Mouse (Mus musculus) stomach, postnatal 0 days (tissue): Measurements from ENCODE around the gene Arhgap30. TPM values are rescaled to one million over a fixed set of nuclear protein-coding genes. Genes with fewer than 3 reads are reported as not detected.

ENCODE experiments used
- ATAC-seq: fragments of 200-750 bp; cut with Nextera tagmentation; 2 replicates; pipeline ENCODE4 v1.8.0; 2017; ENCODE audit not compliant: low FRiP score, low TSS enrichment
- DNase-seq: peaks from one replicate; pipeline ENCODE4 v3.0.0-alpha.2; 2016; ENCODE audit warnings: low spot score
- H3K27ac ChIP-seq: fragments of 300-500 bp; sonication (generic); replicated peaks from 2 replicates; pipeline ENCODE4 v1.5.1; 2014; ENCODE audit warnings: mild to moderate bottlenecking, control low read depth
- H3K27me3 ChIP-seq: fragments of 300-500 bp; sonication (generic); 2 replicates; pipeline ENCODE4 v1.6.1; 2014; ENCODE audit warnings: low read length; ENCODE audit not compliant: control insufficient read depth, insufficient read depth
- H3K36me3 ChIP-seq: fragments of 300-500 bp; sonication (generic); 2 replicates; pipeline ENCODE4 v1.6.1; 2014; ENCODE audit warnings: low read length, mixed read lengths; ENCODE audit not compliant: control insufficient read depth, insufficient read depth
- H3K4me1 ChIP-seq: fragments of 300-500 bp; sonication (generic); replicated peaks from 2 replicates; pipeline ENCODE4 v1.6.1; 2014; ENCODE audit warnings: antibody characterized with exemption; ENCODE audit not compliant: control insufficient read depth, insufficient read depth
- H3K4me2 ChIP-seq: fragments of 300-500 bp; sonication (generic); replicated peaks from 2 replicates; pipeline ENCODE4 v1.6.1; 2014; ENCODE audit warnings: low read depth, mild to moderate bottlenecking, control low read depth, moderate library complexity
- H3K4me3 ChIP-seq: fragments of 300-500 bp; sonication (generic); 2 replicates; pipeline ENCODE4 v1.5.1; 2014; ENCODE audit warnings: low read depth, low read length, control low read depth
- H3K9ac ChIP-seq: fragments of 300-500 bp; sonication (generic); 2 replicates; pipeline ENCODE4 v1.6.1; 2014; ENCODE audit warnings: mild to moderate bottlenecking, low read length, control low read depth, mixed read lengths
- H3K9me3 ChIP-seq: fragments of 300-500 bp; sonication (generic); 2 replicates; pipeline ENCODE4 v1.6.1; 2016; ENCODE audit warnings: low read length; ENCODE audit not compliant: control insufficient read depth
- CTCF ChIP-seq: IDR thresholded peaks from 2 replicates; pipeline ENCODE4 v1.5.1; 2016; ENCODE audit warnings: antibody characterized with exemption, low read depth, mild to moderate bottlenecking, moderate library complexity
- EP300 ChIP-seq: optimal IDR thresholded peaks from 2 replicates; pipeline ENCODE3; 2016; ENCODE audit warnings: antibody characterized with exemption
- WGBS: fragments of 180-500 bp; shearing (Covaris S2); extraction: QIAGEN DNeasy Blood & Tissue Kit; methylation state at CpG from one replicate; pipeline ENCODE4 v1.1.7; 2014; 5-methylcytosine and 5-hydroxymethylcytosine counted together
- polyA plus RNA-seq: library from polyadenylated mRNA; unstranded; fragments of >200 nt; fragmentation: Nextera tagmentation; extraction: Ambion mirVana; gene quantifications from 2 replicates; pipeline ENCODE4 v1.2.1, GENCODE M21; 2015

Arhgap30 gene
- polyA plus RNA-seq, 1 experiment from 2014 or later = 1.2 TPM

- Histone ChIP-seq H3K4me2 (peak overlapping the region; percentile 2), H3K36me3 (no peaks in the 10 kb centered on the region), H3K9me3 (no peaks in the 10 kb centered on the region), H3K27me3 (no peaks in the 10 kb centered on the region), H3K27ac (peak overlapping the region; percentile 78), H3K4me3 (peak overlapping the region; percentile 6; the same call in 1 of the 2 replicates), H3K4me1 (peaks cover 4% of the 10 kb centered on the region; the same call in 1 of the 2 replicates), H3K9ac (no peak overlapping the region)
- TF ChIP-seq EP300 (no peak), CTCF (no peak)
- ATAC-seq (no peak), DNase-seq (no peak)
- whole genome bisulfite sequencing = 41% methylated on average over 8 of the region's 8 CpGs
These were observed 53.6 kb downstream of the Arhgap30 start for GRCm38 (mm10) chr1:171442413-171442760.

- Histone ChIP-seq H3K4me3 (no peak overlapping the region), H3K9ac (no peak overlapping the region), H3K9me3 (no peaks in the 10 kb centered on the region), H3K27me3 (no peaks in the 10 kb centered on the region), H3K36me3 (no peaks in the 10 kb centered on the region), H3K27ac (0 out of 2 replicates have a peak overlapping the region, but pooled peaks have one; percentile 4), H3K4me2 (no peak overlapping the region), H3K4me1 (no peaks in the 10 kb centered on the region)
- WGBS = 50% methylated on average over 5 of the region's 5 CpGs
- no peak for TF ChIP-seq EP300
- peak; percentile 43 for TF ChIP-seq CTCF
- no peak for DNase-seq
- no peak for ATAC-seq
These were observed 56.3 kb downstream of the Arhgap30 start for GRCm38 (mm10) chr1:171445050-171445449.

- no peak overlapping the region for H3K4me3 ChIP-seq
- no peaks in the 10 kb centered on the region for H3K36me3 ChIP-seq
- no peak overlapping the region for H3K27ac ChIP-seq
- no peak for TF ChIP-seq EP300
- TF ChIP-seq CTCF = no peak
- no peak overlapping the region for H3K9ac ChIP-seq
- no peaks in the 10 kb centered on the region; the same call in 1 of the 2 replicates for H3K4me1 ChIP-seq
- H3K27me3 ChIP-seq = no peaks in the 10 kb centered on the region
- no peak overlapping the region for H3K4me2 ChIP-seq
- DNase-seq = no peak
- no peaks in the 10 kb centered on the region for H3K9me3 ChIP-seq
- no peak for ATAC-seq
- 39% methylated on average over 7 of the region's 7 CpGs for whole genome bisulfite sequencing
These were observed 58.1 kb downstream of the Arhgap30 start for GRCm38 (mm10) chr1:171446854-171447253.

GRCm38 (mm10) chr1:171447692-171448091 is 58.9 kb downstream of the Arhgap30 start:
- peak overlapping the region; percentile 6; the same call in 1 of the 2 replicates for H3K4me3 ChIP-seq
- H3K9me3 ChIP-seq = no peaks in the 10 kb centered on the region
- H3K4me2 ChIP-seq = 0 out of 2 replicates have a peak overlapping the region, but pooled peaks have one; percentile 1
- no peaks in the 10 kb centered on the region for H3K36me3 ChIP-seq
- peak overlapping the region; percentile 31; the same call in 1 of the 2 replicates for H3K27ac ChIP-seq
- no peak overlapping the region for H3K9ac ChIP-seq
- H3K27me3 ChIP-seq = no peaks in the 10 kb centered on the region
- 14% methylated on average over 10 of the region's 10 CpGs for WGBS
- no peak for ATAC-seq
- H3K4me1 ChIP-seq = no peaks in the 10 kb centered on the region; the same call in 1 of the 2 replicates
- no peak for TF ChIP-seq EP300
- TF ChIP-seq CTCF = no peak
- no peak for DNase-seq

GRCm38 (mm10) chr1:171450062-171450461 is 61.3 kb downstream of the Arhgap30 start:
- Histone ChIP-seq H3K9ac (no peak overlapping the region), H3K27me3 (no peaks in the 10 kb centered on the region), H3K4me3 (no peak overlapping the region), H3K9me3 (no peaks in the 10 kb centered on the region), H3K4me1 (no peaks in the 10 kb centered on the region; the same call in 1 of the 2 replicates), H3K4me2 (no peak overlapping the region), H3K27ac (no peak overlapping the region), H3K36me3 (no peaks in the 10 kb centered on the region)
- 67% methylated on average over 11 of the region's 11 CpGs for WGBS
- TF ChIP-seq CTCF = no peak
- ATAC-seq (no peak), DNase-seq (no peak)

- no peak overlapping the region for H3K9ac ChIP-seq
- DNase-seq (no peak), ATAC-seq (no peak)
- no peaks in the 10 kb centered on the region; the same call in 1 of the 2 replicates for H3K4me1 ChIP-seq
- no peak overlapping the region for H3K27ac ChIP-seq
- no peak for TF ChIP-seq CTCF
- TF ChIP-seq EP300 = no peak
- no peaks in the 10 kb centered on the region for H3K9me3 ChIP-seq
- H3K36me3 ChIP-seq = no peaks in the 10 kb centered on the region
- no peak overlapping the region for H3K4me3 ChIP-seq
- WGBS = 52% methylated on average over 10 of the region's 10 CpGs
- H3K4me2 ChIP-seq = no peak overlapping the region
- H3K27me3 ChIP-seq = no peaks in the 10 kb centered on the region
These were observed 62.2 kb downstream of the Arhgap30 start for GRCm38 (mm10) chr1:171451001-171451400.
